Mouse (Mus musculus) urinary bladder, postnatal 25 days (tissue): ENCODE data around the gene Gabra4.
"Not testable (repeated sequence)": the region's sequence is repeated elsewhere in the genome, so short reads cannot be mapped to it uniquely, and the experiment has no call there.

Source experiments
- DNase-seq: peaks from one replicate; pipeline ENCODE4 v3.0.0; 2022; ENCODE audit warnings: low spot score

Gabra4 gene

DNA sequence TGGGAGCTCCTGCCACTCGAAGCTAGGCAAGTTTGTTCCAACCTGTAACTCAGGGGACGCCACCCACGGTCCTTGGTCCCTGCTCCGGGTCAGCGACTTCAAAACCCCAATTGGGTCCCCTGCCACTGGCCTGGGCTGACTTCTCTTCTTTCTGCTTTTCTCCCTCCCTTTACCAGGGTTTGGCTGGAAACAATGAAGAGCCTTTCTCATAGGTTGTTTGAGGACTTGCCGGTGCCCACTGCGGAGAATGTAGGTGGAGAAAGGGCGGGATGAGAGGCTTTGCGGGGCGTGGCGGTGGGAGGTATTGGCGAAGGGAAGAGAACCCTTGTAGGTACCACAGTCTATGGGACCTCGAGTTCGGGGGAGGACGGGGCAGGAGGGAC, at the start of gene Gabra4:
Gene Gabra4 (minus strand): TSS at position 194 of the 383 bp plus-strand sequence.
- peak; percentile 4 for DNase-seq

DNA sequence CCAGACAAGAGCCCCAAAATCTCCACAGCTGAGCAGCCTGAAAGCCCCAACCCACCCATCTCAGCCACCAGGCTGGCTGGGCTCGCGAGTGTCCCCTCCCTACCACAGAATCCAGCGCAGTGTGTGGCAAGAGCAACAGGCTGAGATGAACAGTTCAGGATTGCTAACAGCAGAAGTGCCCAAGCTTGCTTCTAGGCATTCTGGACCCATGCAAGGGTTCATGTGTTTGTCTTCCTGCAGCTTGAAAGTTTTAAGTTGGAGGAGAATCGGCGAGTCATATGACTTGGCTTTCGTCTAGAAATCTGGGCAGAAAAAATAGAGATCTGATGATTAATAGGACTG, 43.1 kb upstream of the Gabra4 start:
- DNase-seq = no peak

DNA sequence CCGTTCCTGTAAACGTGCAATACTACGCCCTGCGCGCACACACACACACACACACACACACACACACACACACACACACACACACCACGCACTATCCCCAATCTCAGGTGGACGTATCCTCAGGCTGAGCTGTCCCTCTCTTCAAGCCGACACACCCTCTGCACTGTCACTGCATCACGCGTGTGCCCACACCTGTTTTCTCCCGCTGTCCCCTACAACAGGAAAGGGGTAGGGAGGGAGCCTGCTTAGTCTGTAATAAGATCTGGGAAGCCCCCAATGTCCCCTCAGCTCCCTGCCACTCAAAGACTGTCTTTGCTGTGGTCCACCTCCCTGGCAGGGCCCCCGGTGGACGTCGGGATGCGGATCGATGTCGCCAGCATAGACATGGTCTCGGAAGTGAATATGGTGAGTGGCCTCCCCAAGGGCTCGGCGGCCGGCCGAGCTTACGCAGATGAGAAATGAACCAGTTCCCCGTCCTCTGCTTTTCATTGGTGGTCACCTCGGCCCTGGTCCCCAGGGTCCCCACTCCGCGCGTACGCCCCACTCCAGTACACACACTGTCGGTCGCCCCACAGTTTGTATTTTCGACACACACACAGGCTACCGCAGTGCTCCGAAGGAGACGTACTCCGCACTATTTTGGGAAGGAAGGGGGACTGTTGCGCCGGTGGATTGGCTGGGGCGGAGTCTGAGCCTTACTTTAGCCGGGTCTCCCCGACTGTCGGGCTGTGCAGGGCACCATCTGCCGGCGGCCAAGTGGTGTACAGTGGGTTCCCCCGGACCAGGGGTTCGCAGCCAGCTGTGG, 42.6 kb upstream of the Gabra4 start:
- peak; percentile 13 for DNase-seq

DNA sequence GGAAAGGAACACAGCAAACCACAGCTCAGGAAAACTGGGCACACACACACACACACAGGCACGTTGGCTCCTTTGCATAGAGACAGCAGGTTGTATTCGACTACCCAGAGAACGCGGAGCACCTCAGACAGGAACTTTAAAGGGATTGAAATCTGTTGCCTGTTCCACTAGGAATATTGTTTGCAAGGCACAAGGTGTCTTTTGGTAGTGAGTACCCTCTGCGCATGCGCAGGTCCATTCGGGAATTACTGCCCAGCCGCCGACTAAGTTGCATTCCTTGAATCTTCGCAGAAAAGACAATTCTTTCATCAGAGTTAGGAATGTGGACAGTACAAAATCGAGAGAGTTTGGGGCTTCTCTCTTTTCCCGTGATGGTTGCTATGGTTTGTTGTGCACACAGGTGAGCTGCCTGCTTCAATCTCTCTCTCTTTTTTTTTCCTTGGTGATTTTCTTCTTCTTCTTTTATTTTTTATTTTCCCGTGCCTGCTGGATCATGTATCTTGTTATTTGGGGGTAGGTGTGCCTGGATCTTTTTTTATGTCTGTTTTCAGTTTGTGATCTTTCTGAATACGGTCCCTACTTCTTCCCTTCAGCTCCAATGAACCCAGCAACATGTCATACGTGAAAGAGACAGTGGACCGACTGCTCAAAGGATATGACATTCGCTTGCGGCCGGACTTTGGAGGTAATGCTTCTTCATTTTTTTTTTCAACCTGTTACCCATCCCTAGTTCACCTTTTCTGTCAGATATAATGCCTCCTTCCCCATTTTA, 41.8 kb upstream of the Gabra4 start:
- DNase-seq = peak; percentile 9

DNA sequence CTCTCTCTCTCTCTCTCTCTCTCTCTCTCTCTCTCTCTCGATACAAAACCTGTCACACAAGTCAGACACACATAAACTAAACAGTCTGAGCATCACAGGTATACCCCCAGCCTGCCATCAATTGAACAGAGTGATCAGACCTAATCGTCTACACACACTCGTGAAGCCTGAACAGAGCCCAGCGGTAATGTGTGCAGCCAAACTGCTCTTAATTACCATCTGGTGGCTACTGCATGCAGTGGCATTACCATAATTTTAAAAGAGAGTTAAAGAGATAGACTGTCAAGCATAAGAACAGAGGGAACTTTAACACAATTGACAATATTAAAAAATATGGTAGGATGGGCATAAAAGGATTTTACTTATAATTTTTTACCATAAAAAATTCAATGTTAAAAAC, 7.5 kb upstream of the Gabra4 start:
- no peak for DNase-seq

DNA sequence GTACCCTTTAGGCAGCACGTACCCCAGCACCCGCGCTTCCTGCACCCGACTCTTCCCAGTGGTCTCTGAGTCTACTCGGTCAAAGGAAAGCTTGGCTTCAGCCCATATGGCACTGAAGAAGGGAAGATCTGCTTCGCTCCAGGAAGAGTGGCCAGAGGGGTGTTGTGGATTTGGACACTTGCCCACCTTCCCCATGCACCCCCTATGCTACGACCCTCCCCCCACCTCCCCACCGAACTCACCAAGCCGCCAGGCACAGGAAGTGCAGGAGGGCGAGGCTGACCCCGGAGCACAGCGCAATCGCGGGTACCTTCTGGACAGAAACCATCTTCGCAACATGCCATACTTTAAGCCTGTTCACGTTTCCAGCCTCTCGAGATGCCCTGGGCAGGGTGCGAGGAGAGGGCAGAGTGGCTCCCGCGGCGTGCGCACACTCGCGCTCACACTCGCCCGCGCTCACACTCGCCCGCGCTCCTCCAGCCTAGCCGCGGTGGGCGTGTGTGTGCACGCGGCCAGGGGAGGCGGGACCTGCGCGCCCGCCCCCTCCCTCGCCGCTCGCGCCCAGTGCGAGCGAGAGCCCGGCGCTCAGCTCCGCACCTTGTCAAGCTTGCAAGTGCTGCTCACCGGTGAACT, 510 bp downstream of the Gabra4 start, which contains the start of gene Gabrb1:
Gene Gabrb1 (plus strand): TSS at position 632 of the 633 bp plus-strand sequence.
- DNase-seq = peak; percentile 7

DNA sequence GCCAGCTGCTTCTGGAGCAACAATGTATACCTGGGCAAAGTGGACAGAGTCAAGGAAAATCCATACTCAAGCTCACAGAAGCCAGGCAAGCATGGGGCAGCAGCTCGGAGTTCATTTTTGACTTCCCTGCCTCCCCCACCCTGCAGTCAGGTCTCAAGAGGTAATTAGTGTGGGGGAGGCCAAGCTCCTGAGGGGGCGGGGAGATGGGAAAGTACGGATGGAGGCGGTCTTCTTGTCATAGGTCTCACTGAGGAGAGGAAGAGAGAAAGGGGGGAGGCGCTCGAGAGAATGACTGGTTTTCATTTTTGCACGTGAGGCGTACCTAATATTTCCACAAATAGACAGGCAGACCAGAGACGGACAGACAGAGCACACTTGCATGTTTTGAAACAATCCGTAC, 1.3 kb downstream of the Gabra4 start:
- no peak for DNase-seq

DNA sequence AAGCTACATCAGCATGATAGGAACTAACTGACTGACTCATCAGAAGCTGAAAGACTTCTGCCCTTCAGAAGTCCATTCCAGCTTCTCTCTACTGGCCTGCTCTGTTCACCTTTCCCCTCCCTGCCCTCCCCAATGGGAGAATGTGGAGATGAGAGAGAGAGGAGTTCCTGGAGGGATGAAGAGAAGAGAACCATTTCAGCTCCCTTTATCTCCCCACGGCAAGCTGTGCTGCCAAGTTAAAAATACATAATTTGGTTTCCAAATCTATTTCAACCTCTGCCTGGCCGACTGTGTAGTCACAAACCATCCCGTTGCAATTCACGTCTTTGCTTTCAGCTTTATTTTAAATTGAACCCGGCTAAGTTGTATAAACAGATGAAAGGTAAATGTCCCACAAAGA, 4.1 kb downstream of the Gabra4 start:
- no peak for DNase-seq

DNA sequence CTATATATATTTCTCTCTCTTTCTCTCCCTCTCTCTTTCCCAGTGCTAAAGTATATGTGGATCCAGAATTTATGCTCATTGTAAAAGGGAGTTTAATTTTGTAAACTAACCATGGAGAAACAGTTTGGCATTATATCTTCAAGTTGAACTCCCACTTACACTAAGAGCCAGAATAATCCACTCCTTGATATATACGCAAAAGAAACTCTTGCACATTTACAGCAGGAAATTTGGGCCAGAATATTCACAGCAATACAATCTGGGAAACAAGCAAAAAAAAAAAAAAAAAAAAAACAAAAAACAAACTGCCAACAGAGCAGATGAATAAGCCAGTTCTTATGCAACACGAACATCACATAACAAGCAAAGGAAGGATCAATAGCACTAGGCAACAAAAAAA, 10.0 kb downstream of the Gabra4 start:
- DNase-seq = no peak

DNA sequence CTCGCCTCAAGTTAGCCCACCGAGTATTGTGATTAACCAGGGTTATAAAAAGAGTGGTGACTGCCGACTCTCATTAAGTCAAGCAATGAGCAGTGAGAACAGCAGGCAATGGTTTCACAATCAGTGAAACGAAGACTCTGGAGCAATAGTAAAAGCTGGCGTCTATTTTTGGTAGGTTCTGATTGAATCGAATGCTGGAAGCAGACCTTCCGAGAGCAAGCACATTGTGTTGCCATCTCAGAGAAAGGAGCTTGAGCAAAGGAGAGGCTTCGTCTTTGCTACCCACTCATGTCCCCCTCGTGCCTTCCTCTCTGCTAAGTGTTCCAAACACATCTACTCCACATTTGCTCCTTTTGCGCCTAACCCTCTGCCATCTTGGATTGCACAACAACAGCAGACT, 18.3 kb downstream of the Gabra4 start:
- DNase-seq = no peak

DNA sequence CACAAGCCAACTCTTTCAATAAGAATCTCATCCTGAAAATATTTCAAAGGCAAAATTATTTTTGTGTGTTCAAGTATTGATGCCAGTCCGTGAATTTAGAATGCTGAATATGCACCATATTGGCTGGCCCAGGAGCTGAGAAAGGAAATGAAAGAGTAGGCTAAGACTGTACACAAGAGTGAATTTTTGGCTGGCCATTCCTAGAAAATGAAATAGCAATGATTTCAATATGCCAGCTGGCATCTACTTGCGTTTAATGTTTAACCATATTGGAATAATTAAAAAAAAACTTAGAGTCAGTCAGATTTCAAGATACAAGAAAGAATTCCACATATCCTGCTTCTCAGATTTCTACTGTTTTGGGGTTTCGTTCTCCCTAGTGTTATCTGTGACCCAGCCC, 30.3 kb downstream of the Gabra4 start:
- DNase-seq = no peak

DNA sequence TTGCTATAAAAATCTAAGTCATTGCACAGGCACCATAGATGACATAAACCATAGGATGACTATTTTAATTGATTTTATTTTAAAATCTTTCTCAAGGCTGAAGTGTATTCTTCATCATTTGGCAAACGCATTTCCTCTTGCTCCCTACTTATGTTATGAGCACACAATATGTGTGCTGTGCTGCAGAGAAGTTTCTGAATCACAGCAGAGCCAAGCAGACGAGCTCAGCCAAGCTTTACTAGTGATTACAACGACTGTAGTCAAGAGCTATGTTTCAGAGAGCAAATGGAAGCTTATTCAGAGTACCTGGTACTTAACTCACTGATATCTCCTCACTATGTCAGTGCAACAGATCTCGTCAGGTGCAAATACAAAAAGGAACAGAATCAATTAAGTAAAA, 41.4 kb downstream of the Gabra4 start:
- no peak for DNase-seq

DNA sequence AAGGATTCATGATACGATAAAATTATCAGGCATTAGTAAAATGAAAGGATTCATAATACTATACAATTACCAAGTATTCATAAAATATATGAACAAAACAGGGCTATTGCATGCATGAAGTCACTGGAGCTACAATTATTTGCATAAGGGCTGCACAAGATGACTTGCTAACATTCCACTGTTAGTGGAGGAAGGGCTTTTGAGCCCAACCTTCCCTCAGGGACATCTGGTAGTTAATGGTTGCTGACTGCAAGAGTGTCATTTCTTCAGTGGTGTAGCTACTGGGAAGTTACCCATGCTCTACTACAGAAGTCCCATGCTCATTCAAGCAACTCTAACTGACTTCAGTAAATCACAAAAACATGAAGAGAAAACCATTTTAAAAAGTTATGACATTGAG, 43.8 kb downstream of the Gabra4 start:
- no peak for DNase-seq

DNA sequence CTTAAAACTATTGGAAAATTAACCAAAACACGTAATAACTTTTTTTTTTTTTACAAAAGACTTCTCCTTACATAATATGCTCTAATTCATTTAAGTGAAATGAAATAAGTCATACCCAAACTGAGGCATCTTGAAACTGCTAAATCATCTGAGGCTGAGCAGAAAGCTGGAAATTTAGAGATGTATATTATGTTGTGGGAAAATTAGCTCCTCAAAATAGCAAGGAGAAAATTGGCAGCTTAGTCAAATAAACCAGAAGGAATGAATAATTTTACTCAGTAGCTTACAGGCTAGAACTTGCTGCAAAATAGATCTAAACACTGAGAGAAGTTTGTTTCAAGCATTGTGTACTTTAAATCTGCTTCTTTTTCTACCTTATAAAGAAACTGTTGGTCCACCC, 49.4 kb downstream of the Gabra4 start:
- DNase-seq = no peak

DNA sequence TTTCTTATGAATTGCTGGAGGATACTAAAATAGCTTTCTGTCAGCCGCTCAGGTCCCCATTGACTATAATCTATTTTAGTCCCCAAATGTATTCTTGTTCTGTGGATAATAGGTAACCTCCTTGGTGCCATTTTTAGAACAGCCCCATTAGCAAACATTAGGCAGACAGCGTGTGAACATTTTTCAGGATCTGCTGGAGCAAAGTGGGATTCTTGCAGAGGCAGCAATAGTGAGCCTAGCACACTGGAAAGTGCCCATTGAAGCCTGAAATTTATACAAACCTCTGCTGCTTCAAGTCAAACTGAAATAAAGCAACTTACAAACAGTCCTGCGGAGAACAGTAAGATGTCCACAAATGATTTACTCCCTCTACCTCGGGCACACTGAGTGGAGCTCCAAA, 51.2 kb downstream of the Gabra4 start:
- no peak for DNase-seq

DNA sequence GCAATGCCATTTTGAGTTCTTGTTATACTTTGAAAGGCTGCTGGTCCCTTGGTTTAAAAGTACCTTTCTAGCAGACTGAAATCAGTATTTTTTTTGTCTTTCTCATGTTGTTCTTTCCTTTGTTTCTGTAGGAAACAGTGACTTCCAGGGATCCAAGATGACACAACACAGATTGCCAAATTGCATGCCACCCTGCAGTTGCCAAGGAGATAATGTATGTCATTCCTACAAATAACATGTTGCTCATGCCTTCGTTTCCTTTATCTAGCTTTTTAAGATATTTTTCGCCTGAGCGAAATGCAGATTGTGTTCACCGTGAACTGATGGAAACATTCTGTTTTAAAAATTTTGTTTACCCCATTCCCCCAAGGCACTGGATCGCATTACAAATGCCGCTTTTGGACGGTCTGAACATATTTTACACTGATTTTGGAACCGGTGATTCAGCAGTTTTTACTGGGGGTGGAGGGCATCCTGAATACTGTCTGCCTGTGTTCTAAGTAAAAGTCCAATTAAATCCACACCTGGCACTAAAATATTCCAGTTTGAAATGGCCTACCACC, 53.9 kb downstream of the Gabra4 start:
- no peak for DNase-seq

DNA sequence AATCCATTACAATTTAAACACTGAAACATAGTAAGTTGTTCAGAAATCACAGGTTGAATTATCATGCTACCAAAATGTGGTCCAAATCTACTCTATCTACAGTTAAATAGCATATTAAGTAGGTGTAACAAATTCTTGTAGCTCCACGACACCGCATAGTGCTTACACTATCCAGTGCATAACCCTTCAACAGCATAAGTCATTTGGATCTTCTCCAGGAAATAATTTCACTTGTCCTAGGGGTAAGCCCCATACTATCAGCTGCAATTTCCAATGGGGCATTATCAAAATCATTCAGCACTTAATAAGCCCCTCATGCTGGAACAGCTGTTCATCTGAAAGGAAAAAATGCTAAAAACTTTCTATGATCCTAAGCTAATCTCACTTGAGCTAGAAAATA, 62.8 kb downstream of the Gabra4 start:
- DNase-seq = no peak

DNA sequence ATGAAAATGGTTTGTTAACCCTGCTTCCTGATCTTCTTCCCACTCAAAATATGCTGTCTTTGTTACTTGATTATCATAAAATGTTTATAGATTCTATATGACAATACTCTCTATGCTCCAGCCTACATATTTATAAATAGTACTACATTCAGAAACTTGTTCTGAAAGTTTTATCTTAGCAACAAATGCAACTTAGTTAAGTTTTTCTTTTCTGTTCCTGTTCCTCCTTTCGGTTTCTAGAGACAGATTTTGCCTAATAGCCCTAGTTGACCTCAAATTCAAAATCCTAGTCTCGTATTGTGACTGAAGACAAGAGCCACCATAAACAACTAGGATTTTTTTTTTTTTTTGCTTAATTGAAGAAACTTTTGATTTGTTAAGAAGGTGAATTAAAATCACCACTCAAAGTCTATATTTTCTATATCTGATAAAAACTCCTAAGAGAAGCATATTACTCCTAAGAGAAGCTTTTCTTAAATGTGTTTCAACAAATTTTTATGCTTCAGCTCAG, 64.3 kb downstream of the Gabra4 start:
- no peak for DNase-seq

DNA sequence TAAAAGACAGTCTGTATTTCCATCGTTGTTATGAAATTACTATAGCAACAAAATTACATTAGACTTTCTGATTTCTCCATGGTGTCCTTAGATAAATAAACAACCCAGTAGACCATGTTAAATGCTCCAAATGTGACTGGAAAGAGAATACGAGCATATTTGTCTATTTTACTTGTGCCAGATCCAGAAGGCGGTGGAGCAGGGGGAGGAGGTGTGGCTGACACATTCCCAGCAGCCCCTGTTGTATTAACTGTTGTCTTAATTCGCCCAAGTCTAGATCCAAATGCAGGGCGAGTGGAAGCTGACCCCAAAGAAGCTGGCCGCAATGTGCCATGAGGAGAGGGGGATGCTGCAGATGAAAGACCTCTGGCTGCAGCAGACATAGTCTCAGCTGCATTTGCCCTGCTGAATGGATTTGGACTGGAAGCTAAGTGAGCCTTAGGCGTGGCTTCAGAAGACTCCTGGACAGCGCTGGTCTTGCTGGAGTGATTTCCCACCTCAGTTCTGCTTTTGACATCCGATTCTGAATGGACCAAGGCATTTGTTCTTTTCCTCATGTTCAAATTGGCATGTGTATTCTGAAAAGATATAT, 86.4 kb downstream of the Gabra4 start:
- DNase-seq = no peak

DNA sequence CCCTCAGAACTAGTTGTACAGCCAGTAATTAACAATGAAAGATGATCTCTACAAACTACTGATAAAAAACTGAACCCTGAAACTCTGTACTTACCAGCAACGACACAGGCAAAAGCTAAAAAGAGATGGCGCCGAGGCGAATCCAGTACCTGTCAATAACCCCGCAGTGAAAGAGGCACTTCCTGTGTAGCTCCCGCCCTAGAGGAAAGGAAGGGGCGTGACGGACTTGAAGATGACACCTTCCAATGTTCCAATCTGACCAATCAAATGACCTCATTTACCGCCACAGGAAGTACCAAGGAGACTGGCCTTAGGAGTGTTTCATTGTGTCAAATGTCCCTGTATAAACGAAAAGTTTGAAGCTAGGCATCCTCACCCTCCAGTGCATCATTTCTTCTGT, 110.0 kb downstream of the Gabra4 start, which contains the start of gene Cox7b2:
Gene Cox7b2 (minus strand): TSS at position 127 of the 400 bp plus-strand sequence.
- no peak for DNase-seq

DNA sequence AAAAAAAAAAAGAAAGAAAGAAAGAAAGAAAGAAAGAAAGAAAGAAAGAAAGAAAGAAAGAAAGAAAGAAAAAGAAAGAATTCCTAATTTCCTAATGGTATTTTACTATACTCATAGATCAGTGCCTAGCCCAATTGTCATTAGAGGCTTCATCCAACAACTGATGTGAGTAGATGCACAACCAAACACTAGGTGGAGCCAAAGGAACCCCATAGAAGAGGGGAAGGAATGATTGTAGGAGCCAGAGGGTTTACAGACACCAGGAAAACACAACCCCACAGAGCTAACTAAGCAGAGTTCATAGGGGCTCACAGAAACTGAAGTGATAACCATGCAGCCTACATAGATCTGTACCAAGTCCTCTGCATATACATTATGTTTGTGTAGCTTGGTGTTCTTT, 112.6 kb downstream of the Gabra4 start:
- DNase-seq = no peak

DNA sequence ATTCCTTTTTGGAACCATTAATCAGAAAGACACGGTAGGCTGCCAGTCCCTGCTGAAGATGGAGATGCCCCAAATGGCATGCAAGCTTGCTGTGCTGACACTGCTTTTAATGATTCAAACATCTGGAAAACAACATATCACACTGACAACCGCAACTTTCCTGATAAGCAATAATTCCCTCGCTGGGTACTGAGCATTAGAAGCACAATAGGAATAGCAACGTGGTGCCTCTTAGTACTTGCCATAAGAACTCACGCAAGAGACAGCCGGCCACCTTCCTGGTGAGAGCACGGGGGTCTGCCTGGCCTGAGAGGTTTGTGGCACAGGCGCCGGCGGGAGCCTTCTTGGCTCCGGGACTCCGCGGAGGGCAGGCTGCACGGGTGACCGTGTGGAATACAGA, 132.6 kb downstream of the Gabra4 start:
- DNase-seq = not testable (repeated sequence)
